Mouse (Mus musculus): Measurements from ENCODE around the gene Mrpl49. TPM values are rescaled to one million over a fixed set of nuclear protein-coding genes. Genes with fewer than 3 reads are reported as not detected.
A peak's percentile ranks its signal among the peaks of the same experiment; 100 is the strongest.

The Mrpl49 gene
- polyA plus RNA-seq, 1 experiment from 2014 or later = 66.2 TPM

DNA sequence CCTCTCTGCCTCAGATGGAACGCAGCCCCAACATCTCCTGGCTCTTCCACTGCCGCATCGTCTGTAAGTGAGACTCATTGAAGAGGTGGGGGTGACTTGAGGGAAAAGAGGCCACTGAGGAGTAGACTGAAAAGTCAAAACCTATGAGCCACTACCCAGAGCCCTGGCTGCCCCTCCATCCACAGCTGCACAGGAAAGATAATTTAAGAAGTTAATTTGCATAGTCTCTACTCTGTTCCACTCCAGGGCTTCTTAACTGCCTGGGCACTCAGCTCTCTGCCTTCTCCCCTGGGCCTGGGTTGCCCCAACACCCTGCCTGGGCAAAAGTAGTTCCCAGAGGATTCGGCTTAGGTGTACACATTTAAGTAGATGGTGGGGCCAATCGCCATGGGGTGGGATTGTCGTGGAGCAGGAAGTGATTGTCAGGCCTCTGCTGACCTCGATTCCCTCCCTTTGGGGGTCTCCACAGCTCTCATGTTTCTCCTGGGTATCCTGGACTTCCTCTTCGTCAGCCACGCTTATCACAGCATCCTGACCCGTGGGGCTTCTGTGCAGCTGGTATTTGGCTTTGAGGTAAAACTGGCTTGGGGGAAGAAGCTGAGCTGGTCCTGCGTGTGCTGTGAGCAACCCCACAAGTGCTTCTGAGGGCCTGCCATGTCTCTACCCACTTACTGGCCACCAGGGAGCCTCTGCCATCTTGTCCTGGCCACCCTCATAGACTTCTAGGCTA lies 8.7 kb downstream of the Mrpl49 start:
- TF ChIP-seq CTCF (IDR thresholded peaks at IDR 0.05; ENCODE audit: low read depth) = no peak
- no peak overlapping the region for H3K4me2 ChIP-seq (ENCODE audit: low read length)
- H3K9me3 ChIP-seq (replicated peaks; ENCODE audit: low read length) = no peaks in the 10 kb centered on the region
- no peak overlapping the region for H3K9ac ChIP-seq (ENCODE audit: low read depth, low read length)
- peaks cover 13% of the 10 kb centered on the region for H3K4me1 ChIP-seq (replicated peaks; ENCODE audit: insufficient read depth, low read length)
- H3K4me3 ChIP-seq (replicated peaks; ENCODE audit: low read depth, low read length) = no peak overlapping the region
- no peaks in the 10 kb centered on the region for H3K27me3 ChIP-seq (ENCODE audit: insufficient read depth, low read length)
- no peak for DNase-seq (ENCODE audit: low spot score)
- no peak overlapping the region for H3K27ac ChIP-seq
- no peak for ATAC-seq (replicated peaks; ENCODE audit: low FRiP score, low read depth)
- H3K36me3 ChIP-seq (ENCODE audit: insufficient read depth, low read length) = peaks cover 55% of the 10 kb centered on the region
- WGBS = 87% methylated on average over 11 of the region's 11 CpGs

DNA sequence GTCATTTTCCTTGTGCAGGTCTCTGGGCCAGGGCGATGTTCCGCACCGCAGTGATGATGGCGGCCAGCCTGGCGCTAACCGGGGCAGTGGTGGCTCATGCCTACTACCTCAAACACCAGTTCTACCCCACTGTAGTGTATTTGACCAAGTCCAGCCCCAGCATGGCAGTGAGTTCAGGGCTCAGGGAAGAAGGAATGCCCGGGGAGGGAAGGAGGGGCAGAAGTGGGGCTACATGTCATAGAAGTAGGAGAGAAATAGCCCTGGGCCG lies 9.8 kb downstream of the Mrpl49 start:
- DNase-seq (ENCODE audit: low spot score) = no peak
- H3K4me3 ChIP-seq (replicated peaks; ENCODE audit: low read depth, low read length) = peak overlapping the region; percentile 81
- peaks cover 13% of the 10 kb centered on the region for H3K4me1 ChIP-seq (replicated peaks; ENCODE audit: insufficient read depth, low read length)
- TF ChIP-seq CTCF (IDR thresholded peaks at IDR 0.05; ENCODE audit: low read depth) = no peak
- peak overlapping the region; percentile 83 for H3K4me2 ChIP-seq (ENCODE audit: low read length)
- peak overlapping the region; percentile 98; the same call in 1 of the 2 replicates for H3K27ac ChIP-seq
- no peaks in the 10 kb centered on the region for H3K27me3 ChIP-seq (ENCODE audit: insufficient read depth, low read length)
- WGBS = 83% methylated on average over 8 of the region's 8 CpGs
- H3K36me3 ChIP-seq (ENCODE audit: insufficient read depth, low read length) = peaks cover 46% of the 10 kb centered on the region
- no peaks in the 10 kb centered on the region for H3K9me3 ChIP-seq (replicated peaks; ENCODE audit: low read length)
- ATAC-seq (replicated peaks; ENCODE audit: low FRiP score, low read depth) = no peak
- peak overlapping the region; percentile 86 for H3K9ac ChIP-seq (ENCODE audit: low read depth, low read length)

- H3K9ac ChIP-seq (ENCODE audit: low read depth, low read length) = peak overlapping the region; percentile 86
- under 1% methylated on average over 43 of the region's 44 CpGs for WGBS
- peak; percentile 32 for DNase-seq (ENCODE audit: low spot score)
- ATAC-seq (replicated peaks; ENCODE audit: low FRiP score, low read depth) = peak; percentile 40
- no peaks in the 10 kb centered on the region for H3K9me3 ChIP-seq (replicated peaks; ENCODE audit: low read length)
- H3K4me2 ChIP-seq (ENCODE audit: low read length) = peak overlapping the region; percentile 83
- H3K27ac ChIP-seq = peak overlapping the region; percentile 98
- H3K4me1 ChIP-seq (replicated peaks; ENCODE audit: insufficient read depth, low read length) = peaks cover 13% of the 10 kb centered on the region
- no peaks in the 10 kb centered on the region for H3K27me3 ChIP-seq (ENCODE audit: insufficient read depth, low read length)
- TF ChIP-seq CTCF (IDR thresholded peaks at IDR 0.05; ENCODE audit: low read depth) = 0 out of 2 replicates have a peak, but pooled peaks have one; percentile 12
- peak overlapping the region; percentile 81 for H3K4me3 ChIP-seq (replicated peaks; ENCODE audit: low read depth, low read length)
- peaks cover 41% of the 10 kb centered on the region for H3K36me3 ChIP-seq (ENCODE audit: insufficient read depth, low read length)
These were observed 10.3 kb downstream of the Mrpl49 start for GRCm38 (mm10) chr19:6047154-6047898.

- H3K9me3 ChIP-seq (replicated peaks; ENCODE audit: low read length) = no peaks in the 10 kb centered on the region
- peak within 1 kb of the TSS; percentile 86 for H3K9ac ChIP-seq (ENCODE audit: low read depth, low read length)
- WGBS = under 1% methylated on average over 65 of the region's 65 CpGs
- TF ChIP-seq CTCF (IDR thresholded peaks at IDR 0.05; ENCODE audit: low read depth) = 0 out of 2 replicates have a peak, but pooled peaks have one; percentile 10
- peaks cover 34% of the 10 kb centered on the region for H3K36me3 ChIP-seq (ENCODE audit: insufficient read depth, low read length)
- ATAC-seq (replicated peaks; ENCODE audit: low FRiP score, low read depth) (peak; percentile 82), DNase-seq (ENCODE audit: low spot score) (peak; percentile 98)
- peak within 1 kb of the TSS; percentile 98 for H3K27ac ChIP-seq
- peaks cover 17% of the 10 kb centered on the region for H3K4me1 ChIP-seq (replicated peaks; ENCODE audit: insufficient read depth, low read length)
- H3K4me3 ChIP-seq (replicated peaks; ENCODE audit: low read depth, low read length) = peak within 1 kb of the TSS; percentile 81
- no peaks in the 10 kb centered on the region for H3K27me3 ChIP-seq (ENCODE audit: insufficient read depth, low read length)
- peak within 1 kb of the TSS; percentile 83 for H3K4me2 ChIP-seq (ENCODE audit: low read length)
These were observed 11.1 kb downstream of the Mrpl49 start, which contains the start of gene Syvn1 for GRCm38 (mm10) chr19:6046294-6047153. Syvn1 (plus strand) TSS chr19:6046576.

- H3K4me3 ChIP-seq (replicated peaks; ENCODE audit: low read depth, low read length) = peak overlapping the region; percentile 81
- TF ChIP-seq CTCF (IDR thresholded peaks at IDR 0.05; ENCODE audit: low read depth) = peak; percentile 36
- WGBS = 13% methylated on average over 20 of the region's 20 CpGs
- ATAC-seq (replicated peaks; ENCODE audit: low FRiP score, low read depth) (peak; percentile 1; the same call in 1 of the 2 replicates), DNase-seq (ENCODE audit: low spot score) (peak; percentile 61)
- peaks cover 25% of the 10 kb centered on the region for H3K36me3 ChIP-seq (ENCODE audit: insufficient read depth, low read length)
- peaks cover 18% of the 10 kb centered on the region for H3K4me1 ChIP-seq (replicated peaks; ENCODE audit: insufficient read depth, low read length)
- peak overlapping the region; percentile 83 for H3K4me2 ChIP-seq (ENCODE audit: low read length)
- peak overlapping the region; percentile 98 for H3K27ac ChIP-seq
- H3K9ac ChIP-seq (ENCODE audit: low read depth, low read length) = peak overlapping the region; percentile 86
- no peaks in the 10 kb centered on the region for H3K27me3 ChIP-seq (ENCODE audit: insufficient read depth, low read length)
- H3K9me3 ChIP-seq (replicated peaks; ENCODE audit: low read length) = no peaks in the 10 kb centered on the region
These were observed 12.0 kb downstream of the Mrpl49 start for GRCm38 (mm10) chr19:6045366-6046293.

All from kidney, postnatal 0 days (tissue).